Comparison of ENCODE assay signal across 24 mouse cellular contexts in genomic region chr10:95566786-95567185, GRCm38 (mm10). TPM values are rescaled to one million over a fixed set of nuclear protein-coding genes. Genes with fewer than 3 reads are reported as not detected.
DNase-seq lines count a peak whose midpoint lies in the region; ATAC-seq and TF ChIP-seq lines count a peak whose summit lies in the region.
"Had no signal": no experiment of that assay in that cellular context is flagged by ENCODE, and none has a peak within 500 bp of the region (broad histone marks: within the 10 kb centered on the region; RNA-seq: fewer than 3 reads in every experiment).

No protein-coding gene starts in this region.

- H3K4me2 ChIP-seq in kidney, postnatal 0 days (ENCODE audit: low read length), result no peak overlapping the region
- no peak overlapping the region for H3K4me2 ChIP-seq in liver, postnatal 0 days (ENCODE audit: low read depth, low read length)
- H3K4me2 ChIP-seq in intestine, postnatal 0 days (replicated peaks; ENCODE audit: low read depth), result no peak overlapping the region
- H3K4me2 ChIP-seq: limb, embryonic 15.5 days; midbrain, embryonic 15.5 days; neural tube, embryonic 12.5 days had no signal

- no peak for ATAC-seq in kidney, postnatal 0 days (replicated peaks; ENCODE audit: low FRiP score, low read depth)
- no peak for ATAC-seq in liver, postnatal 0 days
- ATAC-seq in intestine, postnatal 0 days, result no peak
- ATAC-seq: forebrain, postnatal 0 days; midbrain, embryonic 15.5 days had no signal

- H3K27me3 ChIP-seq in heart, embryonic 10.5 days (ENCODE audit: insufficient read depth, poor library complexity, severe bottlenecking), result no peaks in the 10 kb centered on the region
- H3K27me3 ChIP-seq in kidney, postnatal 0 days (ENCODE audit: insufficient read depth, low read length), result no peaks in the 10 kb centered on the region
- H3K27me3 ChIP-seq in liver, postnatal 0 days (ENCODE audit: insufficient read depth, low read length), result no peaks in the 10 kb centered on the region
- no peaks in the 10 kb centered on the region for H3K27me3 ChIP-seq in intestine, postnatal 0 days (replicated peaks; ENCODE audit: control insufficient read depth, insufficient read depth, low read length)
- H3K27me3 ChIP-seq: CH12.LX; limb, embryonic 15.5 days; midbrain, embryonic 15.5 days; neural tube, embryonic 12.5 days had no signal

- H3K36me3 ChIP-seq in heart, embryonic 10.5 days, result no peaks in the 10 kb centered on the region
- no peaks in the 10 kb centered on the region for H3K36me3 ChIP-seq in kidney, postnatal 0 days (ENCODE audit: insufficient read depth, low read length)
- no peaks in the 10 kb centered on the region for H3K36me3 ChIP-seq in liver, postnatal 0 days (replicated peaks; ENCODE audit: insufficient read depth, low read length)
- no peaks in the 10 kb centered on the region for H3K36me3 ChIP-seq in intestine, postnatal 0 days (ENCODE audit: control insufficient read depth, insufficient read depth)
- H3K36me3 ChIP-seq: limb, embryonic 15.5 days; midbrain, embryonic 15.5 days; neural tube, embryonic 12.5 days had no signal

- intact Hi-C loops in heart, postnatal 14 days (cut with DNase I), result no loop called here

- WGBS in heart, embryonic 10.5 days, result 74% methylated on average over 3 of the region's 3 CpGs
- WGBS in kidney, postnatal 0 days, result 80% methylated on average over 3 of the region's 3 CpGs
- WGBS in liver, postnatal 0 days (ENCODE audit: insufficient replicate concordance), result 79% methylated on average over 3 of the region's 3 CpGs
- WGBS in intestine, postnatal 0 days, result 82% methylated on average over 3 of the region's 3 CpGs

- no peak for TF ChIP-seq CTCF in kidney, postnatal 0 days (IDR thresholded peaks at IDR 0.05; ENCODE audit: low read depth)
- no peak for TF ChIP-seq CTCF in liver, postnatal 0 days (IDR thresholded peaks at IDR 0.05; ENCODE audit: low read depth)
- TF ChIP-seq CTCF in intestine, postnatal 0 days (IDR thresholded peaks at IDR 0.05; ENCODE audit: low read depth), result no peak

- DNase-seq in heart, embryonic 10.5 days (ENCODE audit: low spot score), result peak; percentile 36
- DNase-seq in heart, postnatal 14 days, result no peak
- no peak for DNase-seq in kidney, postnatal 0 days (ENCODE audit: low spot score)
- no peak for DNase-seq in kidney, postnatal 4 days
- peak; percentile 65 for DNase-seq in R1 (ENCODE audit: low read depth, low spot score)
- DNase-seq in liver, postnatal 0 days, result no peak
- no peak for DNase-seq in thymus, postnatal 25 days
- DNase-seq: adrenal gland, postnatal 25 days; cerebellum, adult 9-10 months; forebrain, postnatal 0 days; gastrocnemius, postnatal 14 days; heart, adult 2 months; kidney, adult 11 months; left cerebral cortex, postnatal 4 days; retina, postnatal 1 day; right cerebral cortex, postnatal 25 days; spleen, adult 18-20 months; thymus, postnatal 4 days had no signal

- H3K4me3 ChIP-seq in heart, embryonic 10.5 days, result no peak overlapping the region
- H3K4me3 ChIP-seq in kidney, postnatal 0 days (replicated peaks; ENCODE audit: low read depth, low read length), result no peak overlapping the region
- H3K4me3 ChIP-seq in liver, postnatal 0 days (ENCODE audit: low read depth, low read length), result no peak overlapping the region
- H3K4me3 ChIP-seq in intestine, postnatal 0 days (ENCODE audit: low read depth, low read length), result no peak overlapping the region
- H3K4me3 ChIP-seq: heart, adult 2 months; limb, embryonic 15.5 days; midbrain, embryonic 15.5 days; neural tube, embryonic 12.5 days had no signal

- TF ChIP-seq EP300 in liver, postnatal 0 days (IDR thresholded peaks at IDR 0.05; ENCODE audit: low read depth), result no peak

- H3K4me1 ChIP-seq in heart, embryonic 10.5 days, result peaks cover 16% of the 10 kb centered on the region
- H3K4me1 ChIP-seq in kidney, postnatal 0 days (replicated peaks; ENCODE audit: insufficient read depth, low read length), result no peaks in the 10 kb centered on the region
- H3K4me1 ChIP-seq in liver, postnatal 0 days (ENCODE audit: insufficient read depth), result peaks cover 17% of the 10 kb centered on the region
- H3K4me1 ChIP-seq in intestine, postnatal 0 days (replicated peaks; ENCODE audit: control insufficient read depth, insufficient read depth, low read length), result no peaks in the 10 kb centered on the region

- H3K9ac ChIP-seq in kidney, postnatal 0 days (ENCODE audit: low read depth, low read length), result no peak overlapping the region
- H3K9ac ChIP-seq in liver, postnatal 0 days (replicated peaks), result no peak overlapping the region
- no peak overlapping the region for H3K9ac ChIP-seq in intestine, postnatal 0 days (ENCODE audit: low read depth, low read length)
- H3K9ac ChIP-seq: forebrain, postnatal 0 days; limb, embryonic 15.5 days; midbrain, embryonic 15.5 days; neural tube, embryonic 12.5 days had no signal

- no peaks in the 10 kb centered on the region for H3K9me3 ChIP-seq in heart, embryonic 10.5 days
- no peaks in the 10 kb centered on the region for H3K9me3 ChIP-seq in kidney, postnatal 0 days (replicated peaks; ENCODE audit: low read length)
- H3K9me3 ChIP-seq in liver, postnatal 0 days (ENCODE audit: low read length), result no peaks in the 10 kb centered on the region
- no peaks in the 10 kb centered on the region for H3K9me3 ChIP-seq in intestine, postnatal 0 days (ENCODE audit: control insufficient read depth)
- H3K9me3 ChIP-seq: limb, embryonic 15.5 days; midbrain, embryonic 15.5 days; neural tube, embryonic 12.5 days had no signal

- no peak overlapping the region for H3K27ac ChIP-seq in heart, embryonic 10.5 days
- peak overlapping the region; percentile 79; the same call in 1 of the 2 replicates for H3K27ac ChIP-seq in kidney, postnatal 0 days
- 0 out of 2 replicates have a peak overlapping the region, but pooled peaks have one; percentile 22 for H3K27ac ChIP-seq in liver, postnatal 0 days (ENCODE audit: low read depth)
- H3K27ac ChIP-seq in intestine, postnatal 0 days (ENCODE audit: low read depth, low read length), result no peak overlapping the region
- H3K27ac ChIP-seq: heart, adult 2 months; limb, embryonic 15.5 days; macrophage; midbrain, embryonic 15.5 days; neural tube, embryonic 12.5 days had no signal

RNA-seq across cellular contexts. Expression of gene Nudt4, which starts 2.8 kb away (rescaled TPM):
- polyA plus RNA-seq in heart, embryonic 10.5 days (2016; fragmentation: Nextera tagmentation; extraction: Ambion mirVana), result 92.7 and 104 TPM in 2 replicates
- total RNA-seq in heart, postnatal 14 days (2021), result 100 to 1,000 TPM; 270 to 280 TPM
- 215 and 232 TPM in 2 replicates for polyA plus RNA-seq in kidney, postnatal 0 days (2015; fragmentation: Nextera tagmentation; extraction: Ambion mirVana)
- 52.9 and 56.7 TPM in 2 replicates for polyA plus RNA-seq in liver, postnatal 0 days (2015; fragmentation: Nextera tagmentation; extraction: Ambion mirVana)
- polyA plus RNA-seq in intestine, postnatal 0 days (2015; fragmentation: Nextera tagmentation; extraction: Ambion mirVana), result 105 and 107 TPM in 2 replicates

RNA-seq across cellular contexts. Expression of gene Ube2n, which starts 51.8 kb away (rescaled TPM):
- 328 and 389 TPM in 2 replicates for polyA plus RNA-seq in heart, embryonic 10.5 days (2016; fragmentation: Nextera tagmentation; extraction: Ambion mirVana)
- total RNA-seq in heart, postnatal 14 days (2021), result 100 to 1,000 TPM in 1 of 2 experiments, 10 to 100 TPM in 1; 96.8 to 101 TPM
- polyA plus RNA-seq in kidney, postnatal 0 days (2015; fragmentation: Nextera tagmentation; extraction: Ambion mirVana), result 277 and 296 TPM in 2 replicates
- 92.7 and 94.2 TPM in 2 replicates for polyA plus RNA-seq in liver, postnatal 0 days (2015; fragmentation: Nextera tagmentation; extraction: Ambion mirVana)
- polyA plus RNA-seq in intestine, postnatal 0 days (2015; fragmentation: Nextera tagmentation; extraction: Ambion mirVana), result 154 and 167 TPM in 2 replicates

Comparison
In these comparisons a context has a peak if more than half of its experiments do, and no peak if none do; other contexts are left out.
1. DNase-seq: peak in heart, embryonic 10.5 days (single experiment) and R1 (single experiment); none in heart, postnatal 14 days (0 of 2), kidney, postnatal 0 days (single experiment), kidney, postnatal 4 days (0 of 2), liver, postnatal 0 days (single experiment) and thymus, postnatal 25 days (single experiment).
2. H3K27ac ChIP-seq: peak in kidney, postnatal 0 days (single experiment) and liver, postnatal 0 days (single experiment); none in heart, embryonic 10.5 days (single experiment) and intestine, postnatal 0 days (single experiment).